Mouse (Mus musculus): ENCODE data around the gene Ddx23.

The Ddx23 gene

GRCm38 (mm10) chr15:98662567-98663545 lies at the start of gene Ddx23:
Gene Ddx23 (minus strand): TSS chr15:98662894.
- DNase-seq (ENCODE audit: low read depth, low spot score): peak; percentile 97

- peak; percentile 84 for DNase-seq (ENCODE audit: low read depth, low spot score)
These were observed 47.7 kb upstream of the Ddx23 start for GRCm38 (mm10) chr15:98710442-98710841.

- DNase-seq (ENCODE audit: low read depth, low spot score): peak; percentile 96
These were observed 45.2 kb upstream of the Ddx23 start, which contains the start of gene Ccdc65 for GRCm38 (mm10) chr15:98707766-98708372. Gene Ccdc65 (plus strand): TSS chr15:98708207.

- DNase-seq (ENCODE audit: low read depth, low spot score): no peak
These were observed 41.6 kb upstream of the Ddx23 start for GRCm38 (mm10) chr15:98704312-98704711.

GRCm38 (mm10) chr15:98699190-98700105 lies 36.8 kb upstream of the Ddx23 start:
- DNase-seq (ENCODE audit: low read depth, low spot score): peak; percentile 93

- DNase-seq (ENCODE audit: low read depth, low spot score): peak; percentile 63
These were observed 33.5 kb upstream of the Ddx23 start for GRCm38 (mm10) chr15:98696216-98696615.

- no peak for DNase-seq (ENCODE audit: low read depth, low spot score)
These were observed 33.0 kb upstream of the Ddx23 start for GRCm38 (mm10) chr15:98695726-98696125.

- no peak for DNase-seq (ENCODE audit: low read depth, low spot score)
These were observed 29.5 kb upstream of the Ddx23 start for GRCm38 (mm10) chr15:98692171-98692715.

GRCm38 (mm10) chr15:98691486-98692147 lies 28.9 kb upstream of the Ddx23 start:
- DNase-seq (ENCODE audit: low read depth, low spot score): peak; percentile 29

- no peak for DNase-seq (ENCODE audit: low read depth, low spot score)
These were observed 27.0 kb upstream of the Ddx23 start for GRCm38 (mm10) chr15:98689682-98690081.

- DNase-seq (ENCODE audit: low read depth, low spot score): peak; percentile 83
These were observed 23.2 kb upstream of the Ddx23 start for GRCm38 (mm10) chr15:98685926-98686325.

- DNase-seq (ENCODE audit: low read depth, low spot score): no peak
These were observed 21.1 kb upstream of the Ddx23 start for GRCm38 (mm10) chr15:98683746-98684145.

- DNase-seq (ENCODE audit: low read depth, low spot score): no peak
These were observed 20.5 kb upstream of the Ddx23 start for GRCm38 (mm10) chr15:98683177-98683576.

GRCm38 (mm10) chr15:98681633-98682032 lies 18.9 kb upstream of the Ddx23 start:
- no peak for DNase-seq (ENCODE audit: low read depth, low spot score)

GRCm38 (mm10) chr15:98680660-98681059 lies 18.0 kb upstream of the Ddx23 start:
- DNase-seq (ENCODE audit: low read depth, low spot score): no peak

GRCm38 (mm10) chr15:98677977-98678376 lies 15.3 kb upstream of the Ddx23 start:
- no peak for DNase-seq (ENCODE audit: low read depth, low spot score)

- DNase-seq (ENCODE audit: low read depth, low spot score): peak; percentile 96
These were observed 14.4 kb upstream of the Ddx23 start, which contains the start of gene Rnd1 for GRCm38 (mm10) chr15:98676940-98677728. Gene Rnd1 (minus strand): TSS chr15:98677461.

GRCm38 (mm10) chr15:98676471-98676870 lies 13.8 kb upstream of the Ddx23 start:
- DNase-seq (ENCODE audit: low read depth, low spot score): no peak

GRCm38 (mm10) chr15:98675634-98676250 lies 13.0 kb upstream of the Ddx23 start:
- DNase-seq (ENCODE audit: low read depth, low spot score): no peak

Measured in ZHBTc4 (cell line).